Mouse (Mus musculus) lung, postnatal 0 days (tissue): ENCODE measurements around the gene Dock10.
A peak's percentile ranks its signal among the peaks of the same experiment; 100 is the strongest.

Experiments
- CTCF ChIP-seq: IDR thresholded peaks from 2 replicates; pipeline ENCODE4 v1.5.1; 2016; ENCODE audit warnings: antibody characterized with exemption, mild to moderate bottlenecking
- EP300 ChIP-seq: IDR thresholded peaks from 2 replicates; pipeline ENCODE4 v1.6.1; 2016; ENCODE audit warnings: antibody characterized with exemption, mild to moderate bottlenecking, control low read depth

DNA sequence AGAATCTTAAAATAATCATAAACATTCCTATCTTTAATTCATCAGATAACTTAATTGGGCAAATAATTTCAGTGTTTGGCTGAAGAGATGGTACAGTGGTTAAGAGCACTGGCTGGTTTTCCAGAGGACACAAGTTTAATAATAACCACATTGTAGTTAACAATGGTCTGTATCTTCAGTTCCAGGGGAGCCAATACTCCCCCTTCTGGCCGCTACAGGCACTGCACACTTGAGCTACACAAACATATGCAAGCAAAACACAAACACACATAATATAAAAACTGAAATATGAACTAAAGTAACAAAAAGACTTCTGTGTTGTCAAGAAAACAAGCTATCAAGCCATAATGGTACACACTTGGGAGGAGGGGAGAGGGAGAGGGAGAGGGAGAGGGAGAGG, 102.5 kb downstream of the Dock10 start:
- no peak for TF ChIP-seq EP300
- TF ChIP-seq CTCF = peak; percentile 23; the same call in 1 of the 2 replicates
